9 mouse cellular contexts compared by ENCODE assay signal in the genomic region with DNA sequence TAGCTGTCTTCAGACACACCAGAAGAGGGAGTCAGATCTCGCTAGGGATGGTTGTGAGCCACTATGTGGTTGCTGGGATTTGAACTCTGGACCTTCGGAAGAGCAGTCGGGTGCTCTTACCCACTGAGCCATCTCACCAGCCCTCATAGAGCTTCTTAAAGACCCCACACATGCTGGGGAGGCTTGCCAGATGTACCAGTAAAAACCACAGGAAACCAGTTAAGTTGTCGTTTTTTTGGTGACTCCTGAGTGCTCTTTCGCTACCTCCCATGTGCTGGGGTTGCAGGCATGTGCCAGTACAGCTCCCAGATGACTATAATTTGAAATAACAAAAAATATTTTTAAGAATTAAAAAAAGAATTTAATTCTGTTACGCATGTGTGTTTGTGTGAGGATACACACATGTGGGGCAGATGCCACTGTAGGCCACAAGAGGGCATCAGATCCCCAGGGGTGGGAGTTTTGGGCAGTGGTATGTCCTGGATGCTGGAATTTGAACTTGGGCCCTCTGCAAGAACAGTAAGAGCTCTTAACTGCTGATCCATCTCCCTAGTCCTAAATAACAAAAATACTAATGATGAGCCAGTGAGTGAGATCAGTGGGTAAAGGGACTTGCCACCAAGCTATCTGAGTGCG. TPM values are rescaled to one million over a fixed set of nuclear protein-coding genes. Genes with fewer than 3 reads are reported as not detected.
A peak's percentile ranks its signal among the peaks of the same experiment; 100 is the strongest.
DNase-seq lines count a peak whose midpoint lies in the region; ATAC-seq and TF ChIP-seq lines count a peak whose summit lies in the region.
"Had no signal": no experiment of that assay in that cellular context is flagged by ENCODE, and none has a peak within 500 bp of the region (broad histone marks: within the 10 kb centered on the region; RNA-seq: fewer than 3 reads in every experiment).

No protein-coding gene starts in this region.

- no peaks in the 10 kb centered on the region for H3K9me3 ChIP-seq in hindbrain, embryonic 10.5 days

- peaks cover 5% of the 10 kb centered on the region; the same call in 1 of the 2 replicates for H3K4me1 ChIP-seq in testis, adult 2 months (ENCODE audit: control insufficient read depth, insufficient read depth, low read length)
- H3K4me1 ChIP-seq in hindbrain, embryonic 10.5 days (replicated peaks), result no peaks in the 10 kb centered on the region

- no peak overlapping the region for H3K4me3 ChIP-seq in testis, adult 2 months (ENCODE audit: control insufficient read depth, low read depth, low read length)
- no peak overlapping the region for H3K4me3 ChIP-seq in hindbrain, embryonic 10.5 days

- peak; percentile 32; the same call in 1 of the 2 replicates for TF ChIP-seq CTCF in testis, adult 2 months (IDR thresholded peaks at IDR 0.05; ENCODE audit: control insufficient read depth, insufficient read depth, insufficient replicate concordance, low read depth, low read length)

- WGBS in hindbrain, embryonic 10.5 days, result 90% methylated on average over 7 of the region's 7 CpGs

- H3K36me3 ChIP-seq in testis, adult 2 months (ENCODE audit: control insufficient read depth, insufficient read depth, low read length), result no peaks in the 10 kb centered on the region
- no peaks in the 10 kb centered on the region for H3K36me3 ChIP-seq in splenic B cell, adult 2 months (ENCODE audit: control insufficient read depth, insufficient read depth, low read length, poor library complexity, severe bottlenecking)
- H3K36me3 ChIP-seq in hindbrain, embryonic 10.5 days, result no peaks in the 10 kb centered on the region

- ATAC-seq in common myeloid progenitor, adult 5-6 weeks (replicated peaks; ENCODE audit: low read depth, poor library complexity, severe bottlenecking), result peak; percentile 55
- ATAC-seq: midbrain, embryonic 16.5 days had no signal

- TF ChIP-seq POLR2A in testis, adult 2 months (IDR thresholded peaks at IDR 0.05; ENCODE audit: control insufficient read depth, low read depth, low read length), result no peak

- no peak overlapping the region for H3K27ac ChIP-seq in testis, adult 2 months (ENCODE audit: control insufficient read depth, insufficient read depth, low read depth, low read length)
- H3K27ac ChIP-seq in hindbrain, embryonic 10.5 days, result no peak overlapping the region

- peak; percentile 32 for DNase-seq in gastrocnemius, adult 18-20 months (ENCODE audit: low spot score)
- no peak for DNase-seq in gastrocnemius, postnatal 10 days
- no peak for DNase-seq in testis, postnatal 14 days (ENCODE audit: low spot score)
- DNase-seq in splenic B cell, adult 2 months (ENCODE audit: low read depth, low spot score), result peak; percentile 28
- no peak for DNase-seq in layer of hippocampus, adult 18-20 months (ENCODE audit: low spot score in 2 of 2)
- no peak for DNase-seq in hindbrain, embryonic 10.5 days (ENCODE audit: low spot score)

- H3K27me3 ChIP-seq in testis, adult 2 months (ENCODE audit: control insufficient read depth, insufficient read depth, low read length), result no peaks in the 10 kb centered on the region
- H3K27me3 ChIP-seq in splenic B cell, adult 2 months (ENCODE audit: control insufficient read depth, insufficient read depth, low read length, poor library complexity, severe bottlenecking), result no peaks in the 10 kb centered on the region
- no peaks in the 10 kb centered on the region; the same call in 1 of the 2 replicates for H3K27me3 ChIP-seq in hindbrain, embryonic 10.5 days (ENCODE audit: insufficient read depth, poor library complexity, severe bottlenecking)

RNA-seq across cellular contexts. Expression of gene Pla2g3, which starts 13.5 kb away (rescaled TPM):
- total RNA-seq in gastrocnemius, adult 18-20 months (2021), result not detected
- total RNA-seq in gastrocnemius, postnatal 10 days (2021), result under 1 TPM in 1 of 2 experiments, not detected in 1; 0.09 TPM
- polyA plus RNA-seq in testis, adult 2 months (2012; rRNA removed), result 2.6 and 2.8 TPM in 2 replicates
- not detected in 2 replicates for total RNA-seq in common myeloid progenitor, adult 5-6 weeks (2017)
- 1 to 10 TPM; 2.3 to 2.9 TPM for total RNA-seq in layer of hippocampus, adult 18-20 months (2021)
- polyA plus RNA-seq in hindbrain, embryonic 10.5 days (2016; fragmentation: Nextera tagmentation; extraction: Ambion mirVana), result 0.99 and 1.5 TPM in 2 replicates

RNA-seq across cellular contexts. Expression of gene Rnf185, which starts 22.4 kb away (rescaled TPM):
- total RNA-seq in gastrocnemius, adult 18-20 months (2021), result 10 to 100 TPM; 14.4 to 19.0 TPM
- 10 to 100 TPM; 19.6 to 21.3 TPM for total RNA-seq in gastrocnemius, postnatal 10 days (2021)
- polyA plus RNA-seq in testis, adult 2 months (2012; rRNA removed), result 40.7 and 46.2 TPM in 2 replicates
- total RNA-seq in common myeloid progenitor, adult 5-6 weeks (2017), result 6.4 and 8.4 TPM in 2 replicates
- 10 to 100 TPM; 30.2 to 32.2 TPM for total RNA-seq in layer of hippocampus, adult 18-20 months (2021)
- polyA plus RNA-seq in hindbrain, embryonic 10.5 days (2016; fragmentation: Nextera tagmentation; extraction: Ambion mirVana), result 42.1 and 44.5 TPM in 2 replicates

RNA-seq across cellular contexts. Expression of gene Inpp5j, which starts 30.0 kb away (rescaled TPM):
- 1 to 10 TPM; 2.4 to 2.9 TPM for total RNA-seq in gastrocnemius, adult 18-20 months (2021)
- total RNA-seq in gastrocnemius, postnatal 10 days (2021), result 1 to 10 TPM; 1.8 to 2.2 TPM
- polyA plus RNA-seq in testis, adult 2 months (2012; rRNA removed), result 3.8 and 4.7 TPM in 2 replicates
- total RNA-seq in common myeloid progenitor, adult 5-6 weeks (2017), result not detected in 2 replicates
- total RNA-seq in layer of hippocampus, adult 18-20 months (2021), result 10 to 100 TPM; 79.2 to 82.5 TPM
- polyA plus RNA-seq in hindbrain, embryonic 10.5 days (2016; fragmentation: Nextera tagmentation; extraction: Ambion mirVana), result 0.21 and 0.37 TPM in 2 replicates

RNA-seq across cellular contexts. Expression of gene Selenom, which starts 39.9 kb away (rescaled TPM):
- total RNA-seq in gastrocnemius, adult 18-20 months (2021), result 10 to 100 TPM in 1 of 2 experiments, 1 to 10 TPM in 1; 9.6 to 14.6 TPM
- total RNA-seq in gastrocnemius, postnatal 10 days (2021), result 10 to 100 TPM; 44.4 to 56.3 TPM
- polyA plus RNA-seq in testis, adult 2 months (2012; rRNA removed), result 13.8 and 19.2 TPM in 2 replicates
- 3.2 and 3.7 TPM in 2 replicates for total RNA-seq in common myeloid progenitor, adult 5-6 weeks (2017)
- total RNA-seq in layer of hippocampus, adult 18-20 months (2021), result 100 to 1,000 TPM; 194 to 199 TPM
- 60.3 and 73.5 TPM in 2 replicates for polyA plus RNA-seq in hindbrain, embryonic 10.5 days (2016; fragmentation: Nextera tagmentation; extraction: Ambion mirVana)

Comparison
In these comparisons a context has a peak if more than half of its experiments do, and no peak if none do; other contexts are left out.
1. DNase-seq: peak in gastrocnemius, adult 18-20 months (single experiment) and splenic B cell, adult 2 months (single experiment); none in gastrocnemius, postnatal 10 days (single experiment), testis, postnatal 14 days (single experiment), layer of hippocampus, adult 18-20 months (0 of 2) and hindbrain, embryonic 10.5 days (single experiment).
2. RNA of gene Inpp5j, which starts 30.0 kb away (total RNA-seq): 79.2 to 82.5 TPM in layer of hippocampus, adult 18-20 months; 2.4 to 2.9 TPM in gastrocnemius, adult 18-20 months, 1.8 to 2.2 TPM in gastrocnemius, postnatal 10 days and not detected in common myeloid progenitor, adult 5-6 weeks; every median in the first group is over 10 times any median in the second.